24 mouse cellular contexts compared by ENCODE assay signal in the genomic region with DNA sequence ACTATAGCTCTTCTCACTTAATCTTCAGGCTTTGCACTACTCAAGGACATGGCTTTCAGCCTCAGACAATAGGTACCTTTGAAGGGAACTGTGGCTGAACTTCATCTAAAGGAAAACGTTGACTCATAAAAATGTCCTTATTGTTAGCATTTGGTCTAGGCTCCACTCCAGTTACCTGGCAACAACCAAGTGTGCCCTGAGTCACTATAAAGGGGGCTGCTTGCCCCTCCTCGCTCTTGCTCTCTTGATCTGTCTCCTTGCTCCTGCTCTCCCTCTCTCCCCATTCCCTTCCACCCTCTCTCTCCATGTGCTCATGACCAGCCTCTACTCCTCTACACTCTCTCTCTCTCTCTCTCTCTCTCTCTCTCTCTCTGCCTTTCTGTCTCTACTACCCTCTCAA.
"Had no signal": no experiment of that assay in that cellular context is flagged by ENCODE, and none has a peak within 500 bp of the region (broad histone marks: within the 10 kb centered on the region; RNA-seq: fewer than 3 reads in every experiment).

No protein-coding gene starts in this region.

- H3K36me3 ChIP-seq: forebrain, embryonic 15.5 days; heart, embryonic 13.5 days; heart, embryonic 15.5 days; hindbrain, embryonic 10.5 days; hindbrain, embryonic 12.5 days; intestine, embryonic 15.5 days; limb, embryonic 13.5 days; limb, embryonic 15.5 days had no signal

- H3K4me3 ChIP-seq: forebrain, embryonic 15.5 days; heart, adult 2 months; heart, embryonic 13.5 days; heart, embryonic 15.5 days; hindbrain, embryonic 10.5 days; hindbrain, embryonic 12.5 days; intestine, embryonic 15.5 days; layer of hippocampus, adult 2 months; left cerebral cortex, adult 2 months; limb, embryonic 13.5 days; limb, embryonic 15.5 days had no signal

- H3K27ac ChIP-seq: forebrain, embryonic 15.5 days; heart, adult 2 months; heart, embryonic 13.5 days; heart, embryonic 15.5 days; hindbrain, embryonic 10.5 days; hindbrain, embryonic 12.5 days; hindbrain, embryonic 14.5 days; intestine, embryonic 15.5 days; layer of hippocampus, adult 2 months; left cerebral cortex, adult 2 months; limb, embryonic 13.5 days; limb, embryonic 15.5 days had no signal

- DNase-seq: forebrain, postnatal 0 days; gastrocnemius, postnatal 14 days; gastrocnemius, postnatal 36 days; heart, adult 2 months; heart, postnatal 4 days; kidney, adult 18-20 months; kidney, adult 8-10 months; kidney, postnatal 10 days; kidney, postnatal 25 days; kidney, postnatal 4 days had no signal

- H3K9ac ChIP-seq: forebrain, embryonic 15.5 days; forebrain, postnatal 0 days; heart, embryonic 13.5 days; heart, embryonic 15.5 days; hindbrain, embryonic 12.5 days; hindbrain, embryonic 14.5 days; intestine, embryonic 15.5 days; limb, embryonic 13.5 days; limb, embryonic 15.5 days had no signal

- H3K4me2 ChIP-seq: forebrain, embryonic 15.5 days; heart, embryonic 13.5 days; heart, embryonic 15.5 days; hindbrain, embryonic 12.5 days; hindbrain, embryonic 14.5 days; intestine, embryonic 15.5 days; limb, embryonic 13.5 days; limb, embryonic 15.5 days had no signal

- H3K27me3 ChIP-seq: forebrain, embryonic 15.5 days; heart, embryonic 15.5 days; hindbrain, embryonic 12.5 days; intestine, embryonic 15.5 days had no signal

- H3K4me1 ChIP-seq: forebrain, embryonic 15.5 days; heart, embryonic 15.5 days; hindbrain, embryonic 10.5 days; hindbrain, embryonic 12.5 days; intestine, embryonic 15.5 days; limb, embryonic 15.5 days had no signal

- ATAC-seq: forebrain, embryonic 15.5 days; forebrain, postnatal 0 days; hindbrain, embryonic 16.5 days; inflammation-experienced regulatory T-cells, adult 6 months; intestine, embryonic 15.5 days; intestine, postnatal 0 days had no signal

- H3K9me3 ChIP-seq: forebrain, embryonic 15.5 days; heart, embryonic 13.5 days; heart, embryonic 15.5 days; hindbrain, embryonic 10.5 days; hindbrain, embryonic 12.5 days; intestine, embryonic 15.5 days; limb, embryonic 13.5 days; limb, embryonic 15.5 days had no signal
